Mouse (Mus musculus): ENCODE measurements around the gene Gm17660. TPM values are rescaled to one million over a fixed set of nuclear protein-coding genes. Genes with fewer than 3 reads are reported as not detected.

The Gm17660 gene
- not detected for total RNA-seq (2021)
- long read RNA-seq, experiment 1 = 0 reads
- long read RNA-seq, experiment 2 = 0 reads

GRCm38 (mm10) chr5:104077508-104077907 is at the start of gene Gm17660:
Gene Gm17660 (minus strand): TSS chr5:104077608.
- no peak for DNase-seq

- DNase-seq = peak; percentile 62 to 74
Observed at GRCm38 (mm10) chr5:104126561-104127320, 49.3 kb upstream of the Gm17660 start.

- no peak for DNase-seq
Observed at GRCm38 (mm10) chr5:104124016-104124658, 46.7 kb upstream of the Gm17660 start.

GRCm38 (mm10) chr5:104115890-104116289 is 38.5 kb upstream of the Gm17660 start:
- peak; percentile 67 to 77 for DNase-seq

GRCm38 (mm10) chr5:104115118-104115517 is 37.7 kb upstream of the Gm17660 start:
- peak; percentile 83 to 92 for DNase-seq

- peak; percentile 78 to 84 for DNase-seq
Observed at GRCm38 (mm10) chr5:104113491-104114172, 36.2 kb upstream of the Gm17660 start, which contains the start of gene Sparcl1. Gene Sparcl1 (minus strand): TSS chr5:104113733.

- no peak for DNase-seq
Observed at GRCm38 (mm10) chr5:104112511-104112910, 35.1 kb upstream of the Gm17660 start.

- DNase-seq = peak; percentile 48 to 60
Observed at GRCm38 (mm10) chr5:104112016-104112415, 34.6 kb upstream of the Gm17660 start.

GRCm38 (mm10) chr5:104110171-104110920 is 32.9 kb upstream of the Gm17660 start:
- DNase-seq = no peak

- DNase-seq = no peak
Observed at GRCm38 (mm10) chr5:104109516-104109915, 32.1 kb upstream of the Gm17660 start.

- no peak for DNase-seq
Observed at GRCm38 (mm10) chr5:104108879-104109369, 31.5 kb upstream of the Gm17660 start.

GRCm38 (mm10) chr5:104108127-104108875 is 30.9 kb upstream of the Gm17660 start:
- no peak for DNase-seq

- DNase-seq = no peak
Observed at GRCm38 (mm10) chr5:104104111-104104510, 26.7 kb upstream of the Gm17660 start.

- DNase-seq = no peak
Observed at GRCm38 (mm10) chr5:104103171-104103570, 25.8 kb upstream of the Gm17660 start.

- peak; percentile 36 to 60 for DNase-seq
Observed at GRCm38 (mm10) chr5:104101678-104102531, 24.5 kb upstream of the Gm17660 start.

GRCm38 (mm10) chr5:104096078-104096938 is 18.9 kb upstream of the Gm17660 start:
- peak; percentile 76 to 84 for DNase-seq

GRCm38 (mm10) chr5:104095416-104096077 is 18.1 kb upstream of the Gm17660 start:
- peak in 1 of 2 experiments; percentile 30 for DNase-seq

- no peak for DNase-seq
Observed at GRCm38 (mm10) chr5:104089751-104090150, 12.3 kb upstream of the Gm17660 start.

All from heart, adult 18-20 months (tissue).